In genomic region chr6:122291735-122292134, GRCm38 (mm10) we compare ENCODE assay signal across 29 mouse cellular contexts. TPM values are rescaled to one million over a fixed set of nuclear protein-coding genes. Genes with fewer than 3 reads are reported as not detected.
DNase-seq lines count a peak whose midpoint lies in the region; ATAC-seq lines count a peak whose summit lies in the region.
"Had no signal": no experiment of that assay in that cellular context is flagged by ENCODE, and none has a peak within 500 bp of the region (broad histone marks: within the 10 kb centered on the region; RNA-seq: fewer than 3 reads in every experiment).

No protein-coding gene starts in this region.

- 0 out of 2 replicates have a peak overlapping the region, but pooled peaks have one; percentile 6 for H3K27ac ChIP-seq in kidney, embryonic 15.5 days
- H3K27ac ChIP-seq: embryonic facial prominence, embryonic 13.5 days; forebrain, embryonic 13.5 days; hindbrain, embryonic 13.5 days; intestine, embryonic 15.5 days; midbrain, embryonic 13.5 days; neural tube, embryonic 12.5 days had no signal

- WGBS in kidney, embryonic 15.5 days: 55% methylated on average over 3 of the region's 3 CpGs

- H3K4me3 ChIP-seq in kidney, embryonic 15.5 days (replicated peaks): no peak overlapping the region
- H3K4me3 ChIP-seq: embryonic facial prominence, embryonic 13.5 days; forebrain, embryonic 13.5 days; hindbrain, embryonic 13.5 days; intestine, embryonic 15.5 days; limb, embryonic 12.5 days; midbrain, embryonic 13.5 days; neural tube, embryonic 12.5 days had no signal

- DNase-seq in kidney, postnatal 10 days: no peak
- DNase-seq in Muller cell, postnatal 12 days (ENCODE audit: inconsistent ontology term): peak; percentile 3
- peak; percentile 92 for DNase-seq in induced T-regulatory cell, adult 2 months (ENCODE audit: low read depth)
- DNase-seq in naive thymus-derived CD4-positive, alpha-beta T cell, adult 2 months (ENCODE audit: low read depth): peak; percentile 63
- DNase-seq in lung, postnatal 4 days: no peak
- no peak for DNase-seq in MN1 (ENCODE audit: low spot score)
- DNase-seq in testis, postnatal 10 days (ENCODE audit: low spot score): no peak
- DNase-seq: adrenal gland, adult 8-10 months; cerebellum, adult 11-12 months; cerebellum, postnatal 14 days; kidney, adult 8-10 months; kidney, postnatal 25 days; liver, postnatal 0 days; right cerebral cortex, postnatal 14 days; spleen, adult 18-20 months; thymus, postnatal 36 days had no signal

- no peaks in the 10 kb centered on the region for H3K36me3 ChIP-seq in kidney, embryonic 15.5 days
- H3K36me3 ChIP-seq: embryonic facial prominence, embryonic 13.5 days; hindbrain, embryonic 13.5 days; intestine, embryonic 15.5 days; limb, embryonic 12.5 days; midbrain, embryonic 13.5 days; neural tube, embryonic 12.5 days had no signal

- no peaks in the 10 kb centered on the region for H3K27me3 ChIP-seq in kidney, embryonic 15.5 days
- H3K27me3 ChIP-seq: embryonic facial prominence, embryonic 13.5 days; forebrain, embryonic 13.5 days; hindbrain, embryonic 13.5 days; intestine, embryonic 15.5 days; limb, embryonic 12.5 days; midbrain, embryonic 13.5 days; neural tube, embryonic 12.5 days had no signal

- no peak overlapping the region for H3K9ac ChIP-seq in kidney, embryonic 15.5 days
- H3K9ac ChIP-seq: embryonic facial prominence, embryonic 13.5 days; forebrain, embryonic 13.5 days; hindbrain, embryonic 13.5 days; intestine, embryonic 15.5 days; limb, embryonic 12.5 days; liver, postnatal 0 days; midbrain, embryonic 13.5 days; neural tube, embryonic 12.5 days had no signal

- no peaks in the 10 kb centered on the region for H3K9me3 ChIP-seq in kidney, embryonic 15.5 days (replicated peaks)
- H3K9me3 ChIP-seq: embryonic facial prominence, embryonic 13.5 days; forebrain, embryonic 13.5 days; hindbrain, embryonic 13.5 days; intestine, embryonic 15.5 days; limb, embryonic 12.5 days; midbrain, embryonic 13.5 days; neural tube, embryonic 12.5 days had no signal

- ATAC-seq in kidney, embryonic 15.5 days (replicated peaks; ENCODE audit: low FRiP score): no peak
- ATAC-seq: forebrain, embryonic 13.5 days; intestine, embryonic 15.5 days; liver, postnatal 0 days; lung, postnatal 0 days; midbrain, embryonic 13.5 days; Patski had no signal

- H3K4me2 ChIP-seq in kidney, embryonic 15.5 days: no peak overlapping the region
- H3K4me2 ChIP-seq: embryonic facial prominence, embryonic 13.5 days; forebrain, embryonic 13.5 days; heart, embryonic 11.5 days; hindbrain, embryonic 13.5 days; intestine, embryonic 15.5 days; limb, embryonic 12.5 days; liver, embryonic 11.5 days; midbrain, embryonic 13.5 days; neural tube, embryonic 12.5 days had no signal

- H3K4me1 ChIP-seq in kidney, embryonic 15.5 days: peaks cover 6% of the 10 kb centered on the region
- H3K4me1 ChIP-seq: intestine, embryonic 15.5 days had no signal

RNA-seq across cellular contexts. Expression of gene Klrg1, which starts 9.1 kb away (rescaled TPM):
- polyA plus RNA-seq in kidney, embryonic 15.5 days (2015; fragmentation: Nextera tagmentation; extraction: Ambion mirVana): not detected in 2 replicates
- polyA plus RNA-seq: embryonic facial prominence, embryonic 13.5 days; heart, embryonic 11.5 days; heart, postnatal 0 days; intestine, embryonic 15.5 days; limb, embryonic 12.5 days; liver, embryonic 11.5 days; liver, postnatal 0 days; lung, postnatal 0 days; Patski had no signal

RNA-seq across cellular contexts. Expression of gene M6pr, which starts 16.8 kb away (rescaled TPM):
- 113 and 116 TPM in 2 replicates for polyA plus RNA-seq in kidney, embryonic 15.5 days (2015; fragmentation: Nextera tagmentation; extraction: Ambion mirVana)

RNA-seq across cellular contexts. Expression of gene Phc1, which starts 48.6 kb away (rescaled TPM):
- polyA plus RNA-seq in kidney, embryonic 15.5 days (2015; fragmentation: Nextera tagmentation; extraction: Ambion mirVana): 18.1 and 21.1 TPM in 2 replicates

Comparison
In these comparisons a context has a peak if more than half of its experiments do, and no peak if none do; other contexts are left out.
1. DNase-seq: peak in Muller cell, postnatal 12 days (single experiment), induced T-regulatory cell, adult 2 months (single experiment) and naive thymus-derived CD4-positive, alpha-beta T cell, adult 2 months (single experiment); none in kidney, postnatal 10 days (single experiment), lung, postnatal 4 days (0 of 2), MN1 (single experiment) and testis, postnatal 10 days (single experiment).